Mouse (Mus musculus) lung, postnatal 0 days (tissue): ENCODE measurements around the gene Dstn. TPM values are rescaled to one million over a fixed set of nuclear protein-coding genes. Genes with fewer than 3 reads are reported as not detected.

Source experiments
- ATAC-seq: fragments of 200-750 bp; cut with Nextera tagmentation; 2 replicates; pipeline ENCODE4 v1.8.0; 2017; ENCODE audit warnings: moderate library complexity
- DNase-seq: peaks from one replicate; pipeline ENCODE4 v3.0.0-alpha.2; 2016; ENCODE audit warnings: low spot score
- H3K27ac ChIP-seq: fragments of 300-500 bp; sonication (generic); 2 replicates; pipeline ENCODE4 v1.5.1; 2014; ENCODE audit warnings: antibody characterized with exemption, mild to moderate bottlenecking, low read length, mixed read lengths
- H3K27me3 ChIP-seq: fragments of 300-500 bp; sonication (generic); replicated peaks from 2 replicates; pipeline ENCODE4 v1.6.1; 2014; ENCODE audit warnings: low read length, mixed read lengths; ENCODE audit not compliant: insufficient read depth
- H3K36me3 ChIP-seq: fragments of 300-500 bp; sonication (generic); 2 replicates; pipeline ENCODE4 v1.6.1; 2014; ENCODE audit warnings: low read length, mixed read lengths; ENCODE audit not compliant: insufficient read depth
- H3K4me1 ChIP-seq: fragments of 300-500 bp; sonication (generic); 2 replicates; pipeline ENCODE4 v1.6.1; 2014; ENCODE audit warnings: antibody characterized with exemption, low read depth, low read length, mixed read lengths; ENCODE audit not compliant: insufficient read depth
- H3K4me2 ChIP-seq: fragments of 300-500 bp; sonication (generic); replicated peaks from 2 replicates; pipeline ENCODE4 v1.6.1; 2014; ENCODE audit warnings: low read depth, mild to moderate bottlenecking, low read length, moderate library complexity, mixed read lengths
- H3K4me3 ChIP-seq: fragments of 300-500 bp; sonication (generic); 2 replicates; pipeline ENCODE4 v1.5.1; 2014; ENCODE audit warnings: low read depth, low read length
- H3K9ac ChIP-seq: fragments of 300-500 bp; sonication (generic); replicated peaks from 2 replicates; pipeline ENCODE4 v1.6.1; 2014; ENCODE audit warnings: low read depth, mild to moderate bottlenecking
- H3K9me3 ChIP-seq: fragments of 300-500 bp; sonication (generic); 2 replicates; pipeline ENCODE4 v1.6.1; 2016; ENCODE audit warnings: low read length, mixed read lengths
- CTCF ChIP-seq: IDR thresholded peaks from 2 replicates; pipeline ENCODE4 v1.5.1; 2016; ENCODE audit warnings: antibody characterized with exemption, mild to moderate bottlenecking
- EP300 ChIP-seq: IDR thresholded peaks from 2 replicates; pipeline ENCODE4 v1.6.1; 2016; ENCODE audit warnings: antibody characterized with exemption, mild to moderate bottlenecking, control low read depth
- WGBS: fragments of 180-500 bp; shearing (Covaris S2); extraction: QIAGEN DNeasy Blood & Tissue Kit; methylation state at CpG from one replicate; pipeline ENCODE4 v1.1.7; 2014; 5-methylcytosine and 5-hydroxymethylcytosine counted together
- polyA plus RNA-seq: library from polyadenylated mRNA; unstranded; fragments of >200 nt; fragmentation: Nextera tagmentation; extraction: Ambion mirVana; gene quantifications from 2 replicates; pipeline ENCODE4 v1.2.1, GENCODE M21; 2015

The Dstn gene
- polyA plus RNA-seq, 1 experiment from 2014 or later: 655 TPM

DNA sequence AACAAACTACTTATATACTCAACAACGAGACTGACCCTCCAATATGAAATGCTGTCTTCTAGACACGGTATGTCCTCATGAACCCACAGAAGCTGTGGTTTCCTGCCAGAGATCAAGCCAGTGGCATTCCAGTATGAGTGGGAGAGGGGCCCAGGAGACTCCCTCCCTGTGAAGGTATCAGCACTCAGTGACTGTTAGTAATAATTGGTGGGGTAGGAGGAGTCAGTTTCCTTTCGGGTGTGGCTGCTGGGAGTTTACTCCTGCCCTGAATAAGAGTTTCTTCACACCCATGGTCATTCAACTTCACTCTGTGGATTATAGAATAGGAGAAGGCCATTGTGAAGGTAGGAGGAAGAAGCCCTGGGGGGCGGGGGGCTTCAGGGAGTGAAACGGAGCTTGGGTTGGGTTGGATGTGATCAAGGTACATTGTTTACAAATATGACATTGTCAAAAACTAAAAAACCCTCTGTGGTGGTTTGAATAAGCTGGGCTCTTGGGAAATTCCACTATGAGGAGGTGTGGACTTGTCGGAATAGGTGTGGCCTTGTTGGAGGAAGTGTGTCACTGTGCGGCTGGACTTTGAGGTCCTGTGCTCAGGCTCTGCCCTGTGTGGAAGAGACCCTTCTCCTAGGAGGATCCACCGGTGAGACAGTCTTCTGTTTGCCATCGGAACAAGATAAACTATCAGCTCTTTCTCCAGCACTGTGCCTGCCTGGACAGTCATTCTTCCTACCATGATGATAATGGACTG lies 15.5 kb upstream of the Dstn start:
- H3K4me3 ChIP-seq: no peak overlapping the region
- ATAC-seq (no peak; the same call in 1 of the 2 replicates), DNase-seq (no peak)
- H3K4me1 ChIP-seq: peaks cover 9% of the 10 kb centered on the region; the same call in 1 of the 2 replicates
- no peak overlapping the region for H3K4me2 ChIP-seq
- no peak overlapping the region for H3K9ac ChIP-seq
- no peaks in the 10 kb centered on the region for H3K36me3 ChIP-seq
- H3K9me3 ChIP-seq: no peaks in the 10 kb centered on the region
- H3K27ac ChIP-seq: no peak overlapping the region
- 78% methylated on average over 9 of the region's 9 CpGs for WGBS
- no peaks in the 10 kb centered on the region for H3K27me3 ChIP-seq
- TF ChIP-seq EP300: no peak
- no peak for TF ChIP-seq CTCF

GRCm38 (mm10) chr2:143900821-143901351 lies 14.2 kb upstream of the Dstn start:
- Histone ChIP-seq H3K36me3 (no peaks in the 10 kb centered on the region), H3K4me2 (no peak overlapping the region), H3K4me3 (no peak overlapping the region), H3K9me3 (no peaks in the 10 kb centered on the region), H3K4me1 (peaks cover 9% of the 10 kb centered on the region; the same call in 1 of the 2 replicates), H3K27ac (no peak overlapping the region), H3K9ac (no peak overlapping the region), H3K27me3 (no peaks in the 10 kb centered on the region)
- peak; percentile 49 for DNase-seq
- ATAC-seq: peak; percentile 68
- TF ChIP-seq CTCF: no peak
- TF ChIP-seq EP300: no peak
- 58% methylated on average over 5 of the region's 5 CpGs for WGBS

DNA sequence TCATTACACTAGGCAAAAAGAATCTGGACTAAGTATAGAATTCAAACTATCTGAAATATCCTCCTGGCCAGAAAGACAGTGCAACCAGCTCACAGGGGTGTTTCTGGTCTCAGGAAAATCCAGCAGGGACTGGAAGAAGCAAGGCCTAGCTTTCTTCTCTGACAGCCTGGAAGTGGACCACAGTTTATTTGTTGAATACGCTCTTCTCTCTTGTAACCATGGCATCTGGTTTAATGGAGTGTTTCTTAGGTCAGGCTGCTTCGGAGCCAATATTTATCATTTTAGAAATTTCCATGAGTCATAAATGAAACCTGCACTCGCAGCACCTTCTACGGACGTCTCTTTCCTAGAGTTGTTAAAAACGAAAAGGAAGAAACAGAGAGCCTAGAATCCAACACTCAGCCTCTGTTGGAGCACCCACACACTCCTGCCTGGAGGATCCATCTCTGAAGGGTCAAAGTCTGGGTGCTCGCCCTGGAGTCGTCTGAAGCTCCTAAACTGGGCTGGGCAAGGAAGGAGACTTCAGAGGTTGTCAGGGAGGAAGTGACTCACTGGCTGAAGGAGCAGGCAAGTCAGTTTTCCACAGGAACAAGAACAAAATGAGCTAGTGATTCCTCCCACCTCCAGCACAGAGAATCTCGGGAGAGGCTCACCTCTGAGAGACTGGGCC lies 11.6 kb upstream of the Dstn start:
- DNase-seq (peak; percentile 66), ATAC-seq (peak; percentile 60)
- H3K27me3 ChIP-seq: no peaks in the 10 kb centered on the region
- H3K4me1 ChIP-seq: peaks cover 9% of the 10 kb centered on the region; the same call in 1 of the 2 replicates
- TF ChIP-seq EP300: no peak
- TF ChIP-seq CTCF: no peak
- H3K4me3 ChIP-seq: no peak overlapping the region
- H3K36me3 ChIP-seq: no peaks in the 10 kb centered on the region
- H3K4me2 ChIP-seq: no peak overlapping the region
- no peaks in the 10 kb centered on the region for H3K9me3 ChIP-seq
- peak overlapping the region; percentile 51 for H3K27ac ChIP-seq
- H3K9ac ChIP-seq: no peak overlapping the region
- WGBS: 34% methylated on average over 9 of the region's 9 CpGs

- Histone ChIP-seq H3K4me3 (no peak overlapping the region), H3K27ac (no peak overlapping the region), H3K36me3 (no peaks in the 10 kb centered on the region), H3K9ac (no peak overlapping the region), H3K4me1 (peaks cover 9% of the 10 kb centered on the region; the same call in 1 of the 2 replicates), H3K9me3 (no peaks in the 10 kb centered on the region), H3K27me3 (no peaks in the 10 kb centered on the region), H3K4me2 (no peak overlapping the region)
- DNase-seq (no peak), ATAC-seq (no peak)
- WGBS: 72% methylated on average over 5 of the region's 5 CpGs
- no peak for TF ChIP-seq EP300
- TF ChIP-seq CTCF: no peak
Observed at GRCm38 (mm10) chr2:143904896-143905295, 10.2 kb upstream of the Dstn start.

DNA sequence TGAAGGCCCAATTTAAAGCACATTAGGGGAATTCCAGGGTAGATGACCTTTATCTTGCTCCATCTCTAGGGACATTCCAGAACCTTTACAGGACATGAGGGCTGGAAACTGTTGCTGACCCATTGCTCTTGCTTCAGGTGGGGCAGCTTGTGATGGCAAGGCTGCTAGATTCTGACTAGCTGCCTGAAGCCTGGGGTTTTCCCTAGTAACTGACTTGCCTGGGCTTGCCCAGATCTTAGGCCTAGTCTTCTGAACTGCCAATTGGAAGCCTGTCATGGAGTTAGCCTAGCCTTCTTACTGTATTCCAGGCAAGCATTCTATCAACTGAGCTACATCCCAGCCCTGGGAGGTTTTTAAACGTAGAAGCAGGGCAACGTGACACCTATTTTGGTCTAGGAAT lies 5.9 kb upstream of the Dstn start:
- Histone ChIP-seq H3K27me3 (no peaks in the 10 kb centered on the region), H3K36me3 (no peaks in the 10 kb centered on the region), H3K9me3 (no peaks in the 10 kb centered on the region), H3K9ac (no peak overlapping the region), H3K4me1 (no peaks in the 10 kb centered on the region), H3K4me3 (no peak overlapping the region), H3K4me2 (no peak overlapping the region), H3K27ac (no peak overlapping the region)
- DNase-seq: no peak
- TF ChIP-seq CTCF (no peak), EP300 (no peak)
- WGBS: 75% methylated on average over 2 of the region's 2 CpGs
- no peak for ATAC-seq

- ATAC-seq (no peak), DNase-seq (no peak)
- H3K9me3 ChIP-seq: no peaks in the 10 kb centered on the region
- no peaks in the 10 kb centered on the region for H3K4me1 ChIP-seq
- H3K4me2 ChIP-seq: no peak overlapping the region
- no peaks in the 10 kb centered on the region for H3K27me3 ChIP-seq
- no peak overlapping the region for H3K27ac ChIP-seq
- no peak overlapping the region for H3K9ac ChIP-seq
- no peak for TF ChIP-seq CTCF
- no peak for TF ChIP-seq EP300
- 81% methylated on average over 2 of the region's 2 CpGs for WGBS
- no peaks in the 10 kb centered on the region for H3K36me3 ChIP-seq
- no peak overlapping the region for H3K4me3 ChIP-seq
Observed at GRCm38 (mm10) chr2:143912199-143912598, 2.9 kb upstream of the Dstn start.
